Mouse (Mus musculus): ENCODE data around the gene Gpr4. TPM values are rescaled to one million over a fixed set of nuclear protein-coding genes. Genes with fewer than 3 reads are reported as not detected.
A peak's percentile ranks its signal among the peaks of the same experiment; 100 is the strongest.

Gene Gpr4
- total and polyA plus RNA-seq, 2 experiments from 2014 or later: 3.6 to 10.6 TPM

- Histone ChIP-seq H3K9me3 (replicated peaks; ENCODE audit: control insufficient read depth, low read length) (no peaks in the 10 kb centered on the region), H3K9ac (replicated peaks; ENCODE audit: low read depth, low read length) (no peak overlapping the region), H3K4me2 (ENCODE audit: low read depth, low read length) (no peak overlapping the region), H3K4me1 (ENCODE audit: control insufficient read depth, insufficient read depth) (no peaks in the 10 kb centered on the region), H3K36me3 (replicated peaks; ENCODE audit: control insufficient read depth, insufficient read depth, low read length) (peaks cover 80% of the 10 kb centered on the region), H3K27ac (ENCODE audit: low read depth) (peak overlapping the region; percentile 18; the same call in 1 of the 2 replicates), H3K4me3 (ENCODE audit: low read depth, low read length) (no peak overlapping the region), H3K27me3 (ENCODE audit: control insufficient read depth, insufficient read depth, low read length) (no peaks in the 10 kb centered on the region)
- 40% methylated on average over 11 of the region's 11 CpGs for WGBS
- peak; percentile 63 for DNase-seq (ENCODE audit: low spot score)
- ATAC-seq (ENCODE audit: insufficient read depth, low read depth): peak; percentile 80
- TF ChIP-seq EP300 (IDR thresholded peaks at IDR 0.05; ENCODE audit: low read depth): no peak
- TF ChIP-seq CTCF (IDR thresholded peaks at IDR 0.05; ENCODE audit: low read depth): no peak
Measured at GRCm38 (mm10) chr7:19257390-19258022, 45.2 kb downstream of the Gpr4 start.

DNA sequence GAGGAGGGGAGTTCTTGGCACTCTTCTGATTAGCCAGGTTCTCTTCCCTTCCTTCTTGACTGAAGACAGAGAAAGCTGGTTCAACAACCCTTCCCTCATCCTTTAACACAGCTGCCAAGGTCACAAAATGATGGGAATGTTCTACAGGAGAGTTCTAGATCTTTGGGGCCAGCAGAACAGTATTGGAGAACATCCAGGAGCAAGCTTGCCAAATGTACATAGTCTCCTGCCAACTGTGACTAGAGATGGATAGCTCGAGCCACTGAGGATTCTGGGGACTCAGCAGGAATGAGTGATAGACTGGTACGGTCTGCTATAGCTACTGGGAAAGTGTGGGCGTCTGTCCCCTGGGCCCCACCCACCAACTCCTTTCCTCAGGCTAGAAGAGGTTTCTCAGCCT lies 46.0 kb downstream of the Gpr4 start:
- ATAC-seq (ENCODE audit: insufficient read depth, low read depth) (no peak), DNase-seq (ENCODE audit: low spot score) (no peak)
- 40% methylated on average over 3 of the region's 3 CpGs for WGBS
- Histone ChIP-seq H3K4me1 (ENCODE audit: control insufficient read depth, insufficient read depth) (no peaks in the 10 kb centered on the region), H3K4me2 (ENCODE audit: low read depth, low read length) (no peak overlapping the region), H3K9ac (replicated peaks; ENCODE audit: low read depth, low read length) (no peak overlapping the region), H3K27ac (ENCODE audit: low read depth) (no peak overlapping the region), H3K27me3 (ENCODE audit: control insufficient read depth, insufficient read depth, low read length) (no peaks in the 10 kb centered on the region), H3K9me3 (replicated peaks; ENCODE audit: control insufficient read depth, low read length) (no peaks in the 10 kb centered on the region), H3K36me3 (replicated peaks; ENCODE audit: control insufficient read depth, insufficient read depth, low read length) (peaks cover 88% of the 10 kb centered on the region), H3K4me3 (ENCODE audit: low read depth, low read length) (no peak overlapping the region)
- TF ChIP-seq CTCF (IDR thresholded peaks at IDR 0.05; ENCODE audit: low read depth) (no peak), EP300 (IDR thresholded peaks at IDR 0.05; ENCODE audit: low read depth) (no peak)

GRCm38 (mm10) chr7:19265147-19265546 lies 52.8 kb downstream of the Gpr4 start:
- Histone ChIP-seq H3K27me3 (ENCODE audit: control insufficient read depth, insufficient read depth, low read length) (no peaks in the 10 kb centered on the region), H3K4me1 (ENCODE audit: control insufficient read depth, insufficient read depth) (peaks cover 36% of the 10 kb centered on the region), H3K4me2 (ENCODE audit: low read depth, low read length) (no peak overlapping the region), H3K4me3 (ENCODE audit: low read depth, low read length) (no peak overlapping the region), H3K9me3 (replicated peaks; ENCODE audit: control insufficient read depth, low read length) (no peaks in the 10 kb centered on the region), H3K27ac (ENCODE audit: low read depth) (peak overlapping the region; percentile 21; the same call in 1 of the 2 replicates), H3K36me3 (replicated peaks; ENCODE audit: control insufficient read depth, insufficient read depth, low read length) (peaks cover 55% of the 10 kb centered on the region), H3K9ac (replicated peaks; ENCODE audit: low read depth, low read length) (no peak overlapping the region)
- TF ChIP-seq EP300 (IDR thresholded peaks at IDR 0.05; ENCODE audit: low read depth): no peak
- TF ChIP-seq CTCF (IDR thresholded peaks at IDR 0.05; ENCODE audit: low read depth): no peak
- no peak for DNase-seq (ENCODE audit: low spot score)
- no peak for ATAC-seq (ENCODE audit: insufficient read depth, low read depth)
- 28% methylated on average over 7 of the region's 7 CpGs for WGBS

DNA sequence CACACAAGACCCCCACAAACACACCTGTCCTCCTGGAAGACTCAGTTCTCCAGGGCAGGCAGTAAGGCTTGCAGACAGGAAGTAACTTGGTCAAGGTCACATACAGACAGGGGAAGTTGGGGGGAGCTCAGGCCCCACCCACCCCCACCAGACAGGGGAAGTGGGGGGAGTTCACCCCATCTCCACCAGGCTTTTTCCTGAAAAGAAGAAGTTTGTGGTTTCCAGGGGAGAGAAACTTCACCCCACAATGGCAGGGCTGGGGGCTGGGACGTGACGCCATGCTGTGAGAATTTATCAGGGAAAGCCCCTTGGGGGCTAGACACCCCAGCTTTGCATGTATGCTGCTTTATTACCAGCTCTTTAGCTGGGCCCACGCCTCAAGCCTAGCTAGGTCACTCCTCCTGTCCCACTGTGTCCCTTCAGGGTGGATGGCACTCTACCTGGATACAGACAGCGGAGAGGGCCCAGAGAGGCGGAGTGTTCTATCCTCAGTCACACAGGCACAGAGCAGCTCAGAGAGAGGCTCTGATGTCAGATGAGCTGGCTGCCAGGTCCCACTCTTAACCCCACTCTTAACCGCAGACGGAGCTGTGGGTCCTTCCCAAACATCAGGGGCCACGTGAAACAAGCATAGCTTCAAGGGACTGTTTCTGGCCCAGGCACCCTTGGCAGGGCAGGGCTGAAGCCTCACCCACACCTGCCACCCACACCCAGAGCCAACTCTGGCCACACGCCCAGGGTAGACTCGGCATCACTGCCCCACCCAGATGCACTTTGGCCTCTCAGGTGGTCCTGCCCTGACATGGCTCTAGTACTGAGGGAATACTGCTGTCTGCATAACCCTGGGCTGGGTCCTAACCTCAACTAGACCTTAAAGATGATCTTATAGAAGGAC lies 53.8 kb downstream of the Gpr4 start:
- Histone ChIP-seq H3K4me1 (ENCODE audit: control insufficient read depth, insufficient read depth) (peaks cover 36% of the 10 kb centered on the region), H3K27me3 (ENCODE audit: control insufficient read depth, insufficient read depth, low read length) (no peaks in the 10 kb centered on the region), H3K27ac (ENCODE audit: low read depth) (0 out of 2 replicates have a peak overlapping the region, but pooled peaks have one; percentile 21), H3K36me3 (replicated peaks; ENCODE audit: control insufficient read depth, insufficient read depth, low read length) (peaks cover 45% of the 10 kb centered on the region), H3K9ac (replicated peaks; ENCODE audit: low read depth, low read length) (0 out of 2 replicates have a peak overlapping the region, but pooled peaks have one; percentile 5), H3K4me2 (ENCODE audit: low read depth, low read length) (no peak overlapping the region), H3K4me3 (ENCODE audit: low read depth, low read length) (no peak overlapping the region), H3K9me3 (replicated peaks; ENCODE audit: control insufficient read depth, low read length) (no peaks in the 10 kb centered on the region)
- ATAC-seq (ENCODE audit: insufficient read depth, low read depth) (no peak), DNase-seq (ENCODE audit: low spot score) (no peak)
- TF ChIP-seq CTCF (IDR thresholded peaks at IDR 0.05; ENCODE audit: low read depth) (no peak), EP300 (IDR thresholded peaks at IDR 0.05; ENCODE audit: low read depth) (no peak)
- 47% methylated on average over 10 of the region's 10 CpGs for WGBS

DNA sequence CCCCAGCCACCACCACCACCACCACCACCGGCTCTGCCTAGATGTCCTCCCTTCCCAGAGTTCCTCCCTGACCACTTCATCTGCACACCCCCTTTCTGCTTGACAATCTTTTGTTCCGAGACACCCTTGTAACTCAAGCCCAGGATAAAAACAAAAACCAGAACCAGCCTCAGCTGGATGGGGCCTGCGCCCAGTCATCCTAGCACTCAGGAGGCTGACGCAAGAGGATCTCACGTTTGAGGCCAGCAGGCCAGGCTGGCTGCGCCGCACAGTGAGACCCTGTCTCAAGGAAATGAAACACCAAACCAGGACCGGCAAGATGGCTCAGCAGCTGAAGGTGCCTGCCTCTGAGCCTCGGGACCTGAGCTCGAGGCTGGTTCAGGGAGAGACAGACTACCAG lies 54.7 kb downstream of the Gpr4 start:
- no peak for ATAC-seq (ENCODE audit: insufficient read depth, low read depth)
- peaks cover 38% of the 10 kb centered on the region for H3K4me1 ChIP-seq (ENCODE audit: control insufficient read depth, insufficient read depth)
- H3K36me3 ChIP-seq (replicated peaks; ENCODE audit: control insufficient read depth, insufficient read depth, low read length): peaks cover 38% of the 10 kb centered on the region
- 0 out of 2 replicates have a peak overlapping the region, but pooled peaks have one; percentile 1 for H3K4me2 ChIP-seq (ENCODE audit: low read depth, low read length)
- no peak overlapping the region for H3K9ac ChIP-seq (replicated peaks; ENCODE audit: low read depth, low read length)
- WGBS: 36% methylated on average over 10 of the region's 10 CpGs
- no peak overlapping the region for H3K4me3 ChIP-seq (ENCODE audit: low read depth, low read length)
- peak overlapping the region; percentile 57; the same call in 1 of the 2 replicates for H3K27ac ChIP-seq (ENCODE audit: low read depth)
- TF ChIP-seq CTCF (IDR thresholded peaks at IDR 0.05; ENCODE audit: low read depth) (no peak), EP300 (IDR thresholded peaks at IDR 0.05; ENCODE audit: low read depth) (no peak)
- no peak for DNase-seq (ENCODE audit: low spot score)
- H3K9me3 ChIP-seq (replicated peaks; ENCODE audit: control insufficient read depth, low read length): no peaks in the 10 kb centered on the region
- H3K27me3 ChIP-seq (ENCODE audit: control insufficient read depth, insufficient read depth, low read length): no peaks in the 10 kb centered on the region
